Mouse (Mus musculus) kidney, postnatal 25 days (tissue): ENCODE data around the gene Cdh8.

Experiments used
- DNase-seq, 2 experiments: peaks; one replicate each; pipeline ENCODE4 v3.0.0; 2021; ENCODE audit warnings: mixed read lengths in 2 of 2

The Cdh8 gene

DNA sequence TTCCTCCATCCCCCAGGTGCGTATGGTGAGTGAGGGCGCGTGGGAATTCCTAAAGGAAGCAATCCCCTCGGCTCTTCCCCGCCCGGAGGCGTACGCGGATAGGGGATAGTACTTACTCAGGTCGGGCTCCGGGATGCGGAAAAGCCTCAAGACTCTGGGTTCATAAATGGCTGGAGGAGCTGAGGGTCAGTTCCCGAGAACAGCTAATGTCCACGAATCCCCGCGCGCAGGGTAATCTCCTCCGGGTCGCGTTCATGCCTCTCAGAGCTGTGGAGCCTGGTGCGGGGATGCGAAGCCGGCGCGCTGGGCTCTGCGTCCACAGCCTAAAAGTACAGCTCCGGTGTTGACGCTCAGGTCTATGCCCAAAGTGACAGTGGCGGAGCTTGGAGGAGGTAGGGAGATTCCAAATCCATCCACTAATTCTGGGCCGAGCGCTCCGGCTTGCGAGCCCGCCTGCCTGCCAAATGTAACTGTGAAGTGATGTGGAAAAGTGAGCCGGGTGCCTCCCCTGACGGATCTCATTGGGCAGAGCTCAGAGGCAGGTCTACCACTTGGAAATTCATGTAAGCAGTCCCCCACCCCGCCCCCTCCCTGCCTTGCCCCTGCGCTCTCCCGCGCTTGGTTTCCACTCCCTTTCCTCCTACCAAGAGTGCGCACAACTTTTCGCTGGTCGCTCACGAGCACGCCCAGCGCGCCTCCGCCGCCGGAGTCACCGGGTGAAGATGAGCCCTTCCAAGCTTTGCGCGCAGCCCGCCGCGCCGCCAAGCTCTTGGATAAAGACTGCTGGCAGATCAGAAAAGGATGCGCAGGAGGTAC is at the start of gene Cdh8:
TSS of gene Cdh8 (minus strand) at position 506 of the 816 bp plus-strand sequence.
- DNase-seq = peak in 1 of 2 experiments; percentile 31

- no peak for DNase-seq
Observed at GRCm38 (mm10) chr8:99446506-99446905, 30.2 kb upstream of the Cdh8 start.

GRCm38 (mm10) chr8:99425901-99426300 is 9.6 kb upstream of the Cdh8 start:
- no peak for DNase-seq

DNA sequence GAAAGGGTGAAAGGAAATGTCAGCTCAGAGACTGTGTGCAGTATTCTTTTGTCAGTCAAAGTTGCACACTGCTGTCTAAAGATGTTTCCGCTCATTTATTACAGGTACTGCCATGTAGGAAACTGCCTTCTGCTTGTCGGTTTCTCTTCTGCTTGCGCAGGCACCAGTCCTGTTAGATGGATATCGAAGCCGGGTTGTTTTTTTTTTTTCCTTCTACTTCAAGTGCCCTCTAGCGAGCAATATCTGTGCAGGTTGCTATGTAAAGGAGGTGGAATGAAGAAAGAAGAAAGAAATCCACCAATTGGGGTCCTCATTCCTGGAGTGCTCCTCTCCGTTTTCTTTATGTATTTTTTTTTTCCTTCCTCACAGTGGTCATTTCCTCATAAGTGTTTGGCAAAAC is 5.2 kb upstream of the Cdh8 start:
- no peak for DNase-seq

DNA sequence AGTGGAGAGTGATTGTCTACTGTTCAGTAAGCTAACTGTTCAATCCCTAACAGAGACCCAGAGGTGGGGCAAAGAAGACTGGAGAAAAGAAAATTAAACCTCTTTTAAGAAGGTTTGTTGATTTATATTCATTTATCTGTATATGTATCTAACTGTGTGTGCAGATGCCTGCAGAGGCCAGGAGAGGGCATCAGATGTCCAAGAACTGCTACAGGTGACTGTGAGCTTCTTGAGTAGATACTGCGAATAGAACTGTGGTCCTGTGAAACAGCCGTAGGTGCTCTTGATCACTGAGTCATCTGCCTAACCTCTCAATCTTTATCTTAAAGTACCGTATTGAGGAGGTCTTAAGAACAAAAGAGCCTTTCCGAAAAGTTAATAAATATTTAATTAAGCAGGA is 3.5 kb upstream of the Cdh8 start:
- no peak for DNase-seq

- no peak for DNase-seq
Observed at GRCm38 (mm10) chr8:99417456-99417855, 1.2 kb upstream of the Cdh8 start.

DNA sequence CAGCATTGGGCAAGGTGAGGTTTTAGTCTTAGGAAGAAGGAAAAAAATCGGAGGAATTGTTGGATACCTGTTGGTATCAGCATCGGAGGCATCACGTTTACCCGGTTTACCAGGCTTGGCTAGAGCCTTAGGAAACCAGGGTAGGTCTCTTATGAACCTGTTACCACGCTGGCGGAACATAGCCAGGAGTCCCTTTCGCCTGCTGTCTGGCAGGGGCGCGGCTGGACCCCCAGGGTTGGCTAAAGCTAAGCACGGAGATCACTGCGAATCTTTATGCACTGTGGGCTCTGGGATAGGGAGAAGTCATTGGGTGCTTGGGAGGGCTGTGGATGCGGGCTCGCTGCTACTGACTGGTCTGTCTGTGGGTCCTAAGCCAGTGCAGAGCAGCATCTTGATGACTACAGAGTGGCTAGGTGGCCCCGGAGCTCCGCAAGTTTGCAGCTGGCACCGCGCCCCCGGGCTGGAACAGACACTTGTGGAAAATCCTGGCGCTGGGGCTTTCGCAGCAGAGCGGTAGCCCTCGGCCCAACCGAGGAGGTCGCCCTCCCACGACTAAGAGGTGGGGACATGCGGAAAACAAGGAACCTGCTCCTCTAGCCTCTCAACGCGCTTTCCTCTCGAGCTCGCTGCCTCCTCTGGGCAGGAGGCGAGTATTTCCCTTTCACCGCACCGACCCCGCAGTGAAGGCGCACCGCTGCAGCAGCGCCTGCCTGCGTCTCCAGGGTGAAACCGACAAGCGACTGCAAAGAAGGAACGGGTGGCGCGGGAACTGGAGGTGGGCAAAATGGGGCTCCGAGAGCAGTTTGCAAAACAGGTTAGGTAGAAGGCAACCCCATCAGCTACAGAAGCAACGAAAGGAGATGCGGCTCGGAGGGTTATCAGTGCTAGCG is 950 bp downstream of the Cdh8 start:
- peak in 1 of 2 experiments; percentile 29 for DNase-seq

DNA sequence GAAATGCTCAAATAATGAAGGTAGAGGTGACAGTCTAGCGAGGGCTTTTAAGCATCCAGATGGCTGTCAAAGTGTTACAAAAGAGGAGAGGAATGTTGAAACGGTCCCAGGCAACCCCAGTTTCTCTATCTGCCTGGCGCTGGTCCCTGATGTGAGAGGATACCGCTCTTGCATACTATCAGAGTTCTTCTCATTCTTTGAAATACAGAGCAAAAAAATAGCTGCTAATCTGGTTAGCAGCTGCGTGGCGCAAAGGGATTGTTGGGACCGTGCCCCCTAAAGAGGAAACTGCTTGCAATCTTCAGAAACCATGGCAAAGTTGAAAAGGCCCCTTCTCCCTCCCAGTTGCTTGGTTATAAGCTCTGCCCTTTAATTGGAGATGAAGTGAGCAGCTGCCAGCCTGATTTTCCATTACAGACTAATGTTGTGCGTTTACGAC is 1.8 kb downstream of the Cdh8 start:
- DNase-seq = no peak

- no peak for DNase-seq
Observed at GRCm38 (mm10) chr8:99413877-99414482, 2.3 kb downstream of the Cdh8 start.

DNA sequence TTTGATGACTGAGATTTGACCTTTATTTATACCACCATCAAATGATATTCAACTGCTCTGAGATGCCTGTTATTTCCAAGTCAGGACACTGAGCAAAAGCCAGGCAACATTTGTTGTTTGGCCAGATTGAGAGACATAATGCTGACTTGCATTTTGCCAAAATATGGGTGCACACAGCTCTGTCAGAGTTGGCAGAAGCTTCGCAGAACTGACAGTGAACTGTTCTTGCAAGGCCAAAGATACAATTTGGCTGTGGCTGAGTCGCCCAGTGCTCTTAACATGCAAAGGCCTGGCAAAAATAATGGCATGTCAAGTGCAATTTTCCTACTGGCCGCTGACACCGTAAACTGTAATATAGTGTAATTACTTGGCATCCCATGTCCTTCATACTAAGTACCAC is 22.4 kb downstream of the Cdh8 start:
- DNase-seq = no peak

GRCm38 (mm10) chr8:99370104-99370503 is 46.2 kb downstream of the Cdh8 start:
- no peak for DNase-seq

DNA sequence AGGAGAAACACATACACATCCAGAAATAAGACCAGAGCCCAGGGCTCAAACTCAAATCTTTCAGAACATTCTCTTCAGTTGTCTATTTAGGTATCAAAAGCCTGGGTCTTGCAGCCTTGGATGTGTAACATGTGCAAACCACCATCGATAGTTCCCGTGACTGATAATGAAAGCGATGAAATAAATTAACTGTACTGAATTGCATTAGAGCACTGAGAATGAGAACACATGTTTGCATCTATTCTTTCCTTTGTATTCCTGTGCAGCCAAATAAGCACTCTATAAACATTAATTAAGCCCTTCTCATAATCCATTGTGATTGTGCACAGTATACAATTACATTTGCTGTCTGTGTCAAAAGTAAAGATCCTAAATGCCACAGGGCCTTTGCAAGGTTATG is 47.1 kb downstream of the Cdh8 start:
- no peak for DNase-seq

- no peak for DNase-seq
Observed at GRCm38 (mm10) chr8:99368449-99368848, 47.8 kb downstream of the Cdh8 start.

DNA sequence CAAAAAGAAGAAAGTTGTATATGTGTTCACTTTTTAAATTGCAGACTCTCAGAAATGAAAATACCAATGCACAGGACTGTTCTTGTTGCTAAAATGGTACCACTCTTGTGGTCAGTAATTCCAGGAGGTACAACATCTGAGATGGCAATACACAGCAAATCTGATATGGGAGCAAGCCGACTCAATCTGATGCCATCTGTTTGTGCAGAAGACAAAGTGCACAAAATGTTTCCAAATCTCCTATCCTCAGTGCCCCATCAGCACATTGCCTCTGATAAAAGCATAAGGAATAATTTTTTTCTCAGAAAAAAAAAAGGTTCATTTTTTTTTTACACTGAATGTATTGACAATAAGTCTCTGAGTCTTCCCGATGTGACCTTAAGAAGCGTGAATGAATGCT is 62.3 kb downstream of the Cdh8 start:
- no peak for DNase-seq

GRCm38 (mm10) chr8:99353221-99353620 is 63.0 kb downstream of the Cdh8 start:
- no peak for DNase-seq

- DNase-seq = no peak
Observed at GRCm38 (mm10) chr8:99349456-99349855, 66.8 kb downstream of the Cdh8 start.

DNA sequence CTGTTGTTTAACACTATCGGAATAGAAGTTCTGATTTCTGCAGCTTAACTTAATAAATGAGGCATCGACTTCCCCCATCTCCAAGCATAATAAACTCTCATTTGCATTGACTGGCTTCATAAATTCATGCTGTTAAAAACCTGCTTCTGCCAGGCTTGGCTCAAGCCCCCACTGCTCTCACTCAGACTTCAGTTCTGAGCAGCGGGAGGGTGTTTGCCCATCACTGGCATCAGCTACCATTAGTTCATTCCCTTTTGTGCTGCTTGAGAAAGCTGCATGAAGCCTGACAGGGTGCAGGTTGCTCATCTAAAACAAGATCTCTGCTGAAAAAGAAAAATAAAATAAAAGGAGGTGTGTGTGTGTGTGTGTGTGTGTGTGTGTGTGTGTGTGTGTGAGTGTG is 67.7 kb downstream of the Cdh8 start:
- no peak for DNase-seq

- DNase-seq = no peak
Observed at GRCm38 (mm10) chr8:99339310-99339709, 77.0 kb downstream of the Cdh8 start.

DNA sequence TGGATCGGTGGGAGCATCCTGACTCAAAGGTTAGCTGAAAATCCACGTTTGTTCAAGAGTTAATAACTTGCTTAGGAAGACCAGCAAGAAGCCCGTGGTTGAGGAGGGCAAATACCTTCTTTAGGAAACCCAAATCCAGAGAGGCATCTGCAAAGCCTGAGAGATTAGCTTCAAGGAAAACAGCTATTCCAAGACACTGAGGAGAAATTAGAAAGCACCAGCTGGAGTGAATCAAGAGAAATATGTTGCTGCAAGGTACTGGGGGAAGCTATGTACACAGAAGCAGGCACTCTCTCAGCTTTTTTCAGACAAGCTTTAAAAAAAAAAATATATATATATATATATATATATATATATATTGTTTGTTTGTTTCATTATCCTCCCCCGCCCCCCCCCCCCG is 88.7 kb downstream of the Cdh8 start:
- no peak for DNase-seq

DNA sequence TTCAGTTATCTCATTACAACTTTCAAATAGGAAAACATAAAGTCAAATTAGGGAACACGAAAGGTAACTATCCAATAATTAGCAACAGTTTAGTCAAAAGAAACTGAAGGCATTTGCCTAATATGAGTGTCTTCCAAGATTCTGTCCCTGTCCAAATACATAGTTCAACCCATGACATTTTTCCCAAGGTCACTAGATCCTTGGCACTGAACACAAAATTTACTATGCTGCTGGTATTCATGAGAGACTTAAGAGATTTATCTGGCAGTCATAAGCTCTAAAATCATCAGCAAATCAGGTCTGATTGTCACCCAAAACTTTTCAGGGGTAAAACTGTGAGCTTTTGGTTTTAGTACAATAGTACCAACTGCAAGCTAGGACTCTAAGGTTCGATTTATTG is 101.7 kb downstream of the Cdh8 start:
- no peak for DNase-seq

DNA sequence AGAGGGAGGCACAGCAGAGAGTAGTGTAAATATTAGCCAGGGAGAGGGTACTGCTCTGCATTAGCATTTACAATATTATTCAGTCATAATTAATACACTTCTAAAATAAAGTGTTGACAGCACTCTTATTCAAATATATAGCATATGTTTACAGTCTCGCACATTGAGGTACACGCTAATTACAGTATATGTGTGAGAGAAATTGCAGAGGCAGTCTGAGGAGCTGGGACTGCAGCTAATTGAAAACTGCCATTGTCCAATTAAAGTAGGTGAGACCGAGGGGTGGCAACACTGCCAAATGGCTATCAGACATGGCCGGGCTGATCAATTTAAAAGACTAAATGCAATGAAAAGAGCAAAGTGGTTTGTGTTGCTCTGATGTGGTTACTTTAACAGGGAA is 112.1 kb downstream of the Cdh8 start:
- no peak for DNase-seq

DNA sequence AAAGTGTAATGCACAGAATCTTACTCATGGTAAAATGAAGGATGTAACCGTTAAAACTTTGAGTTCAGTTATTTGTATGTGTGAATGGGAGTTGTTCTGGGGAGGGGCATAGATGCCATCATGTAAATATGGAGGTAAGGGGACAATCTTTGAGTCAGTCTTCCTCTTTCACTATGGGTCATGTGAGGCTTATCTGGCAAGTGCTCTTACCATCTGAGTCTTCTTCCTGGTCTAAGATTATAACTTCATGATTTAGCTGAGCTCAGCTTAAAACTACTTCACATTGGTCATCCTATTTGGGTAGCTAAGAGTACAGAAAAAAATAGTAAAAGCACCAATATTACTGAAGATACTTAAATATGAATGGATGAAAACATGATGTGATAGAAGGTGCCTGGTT is 126.1 kb downstream of the Cdh8 start:
- DNase-seq = no peak

DNA sequence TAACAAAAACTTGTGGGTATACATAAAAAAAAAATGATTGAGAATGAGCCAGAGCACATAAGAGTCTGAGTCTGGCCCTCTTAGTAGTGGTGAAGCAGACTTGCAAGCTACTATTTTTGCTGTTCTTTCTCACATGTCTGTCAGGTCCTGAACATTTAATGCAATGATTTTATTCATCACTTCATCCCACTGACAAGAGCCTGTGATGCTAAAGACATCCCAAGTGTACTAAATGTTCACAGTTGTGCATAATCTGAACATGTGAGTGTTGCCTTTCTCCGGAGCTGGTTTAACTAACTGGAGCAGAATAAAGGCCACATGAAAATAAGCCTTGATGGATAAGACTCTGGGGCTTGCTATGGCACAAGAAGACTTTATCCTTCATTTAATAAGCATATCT is 131.2 kb downstream of the Cdh8 start:
- no peak for DNase-seq

GRCm38 (mm10) chr8:99280375-99280774 is 135.9 kb downstream of the Cdh8 start:
- DNase-seq = no peak
